Mouse (Mus musculus): ENCODE data around the gene Sobp. TPM values are rescaled to one million over a fixed set of nuclear protein-coding genes. Genes with fewer than 3 reads are reported as not detected.

Sobp gene
- polyA plus RNA-seq, 1 experiment from 2014 or later = 3.7 TPM

Other genes starting within 250 kb of the Sobp start
- 1.6 and 1.7 TPM in 2 replicates for gene 9030612E09Rik, start 174 bp upstream of the Sobp start, polyA plus RNA-seq (2015; fragmentation: Nextera tagmentation; extraction: Ambion mirVana)
- gene Pdss2, start 47.0 kb upstream of the Sobp start, polyA plus RNA-seq (2015; fragmentation: Nextera tagmentation; extraction: Ambion mirVana) = 10.2 and 11.2 TPM in 2 replicates

Measured in embryonic facial prominence, embryonic 15.5 days (tissue).